Comparison of ENCODE assay signal across 17 mouse cellular contexts in the genomic region with DNA sequence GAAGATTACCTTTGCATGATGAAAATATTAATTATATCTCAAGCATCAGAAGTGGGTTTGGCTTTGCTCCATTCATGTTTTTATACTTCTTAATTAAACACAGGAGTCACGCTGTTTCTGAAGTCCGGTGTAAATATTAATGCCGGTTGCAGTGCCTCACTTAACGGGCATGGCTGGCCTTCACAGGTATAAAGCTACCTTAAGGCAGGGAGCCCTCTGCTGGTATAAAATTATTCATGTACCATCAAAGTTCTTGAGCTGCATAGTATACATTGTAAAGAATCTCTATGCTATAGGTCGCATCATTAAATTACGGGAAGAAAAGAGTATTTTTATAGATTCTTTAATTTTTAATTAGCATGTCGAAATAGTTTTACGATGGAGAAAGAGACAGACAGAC.
A peak's percentile ranks its signal among the peaks of the same experiment; 100 is the strongest.
DNase-seq lines count a peak whose midpoint lies in the region; ATAC-seq and TF ChIP-seq lines count a peak whose summit lies in the region.
"Had no signal": no experiment of that assay in that cellular context is flagged by ENCODE, and none has a peak within 500 bp of the region (broad histone marks: within the 10 kb centered on the region; RNA-seq: fewer than 3 reads in every experiment).

No protein-coding gene starts in this region.

- H3K9ac ChIP-seq in embryonic facial prominence, embryonic 11.5 days (replicated peaks; ENCODE audit: low read length) = no peak overlapping the region
- no peak overlapping the region for H3K9ac ChIP-seq in limb, embryonic 13.5 days
- H3K9ac ChIP-seq in midbrain, embryonic 16.5 days (ENCODE audit: low read depth, low read length) = no peak overlapping the region
- H3K9ac ChIP-seq in intestine, embryonic 16.5 days (ENCODE audit: low read depth, low read length) = no peak overlapping the region
- H3K9ac ChIP-seq: embryonic facial prominence, embryonic 13.5 days had no signal

- no peaks in the 10 kb centered on the region for H3K27me3 ChIP-seq in embryonic facial prominence, embryonic 11.5 days (ENCODE audit: control insufficient read depth, insufficient read depth, low read length)
- no peaks in the 10 kb centered on the region for H3K27me3 ChIP-seq in embryonic facial prominence, embryonic 10.5 days (replicated peaks; ENCODE audit: low read depth, poor library complexity, severe bottlenecking)
- no peaks in the 10 kb centered on the region for H3K27me3 ChIP-seq in limb, embryonic 13.5 days
- no peaks in the 10 kb centered on the region for H3K27me3 ChIP-seq in limb, embryonic 10.5 days (ENCODE audit: low read depth, poor library complexity, severe bottlenecking)
- no peaks in the 10 kb centered on the region for H3K27me3 ChIP-seq in midbrain, embryonic 16.5 days (ENCODE audit: control insufficient read depth, insufficient read depth, low read depth, low read length)
- no peaks in the 10 kb centered on the region for H3K27me3 ChIP-seq in intestine, embryonic 16.5 days (replicated peaks; ENCODE audit: control insufficient read depth, insufficient read depth, low read length)
- H3K27me3 ChIP-seq: embryonic facial prominence, embryonic 13.5 days had no signal

- no peaks in the 10 kb centered on the region for H3K4me1 ChIP-seq in embryonic facial prominence, embryonic 11.5 days (ENCODE audit: control insufficient read depth, insufficient read depth, low read length)
- H3K4me1 ChIP-seq in embryonic facial prominence, embryonic 10.5 days = no peaks in the 10 kb centered on the region
- no peaks in the 10 kb centered on the region for H3K4me1 ChIP-seq in limb, embryonic 13.5 days
- H3K4me1 ChIP-seq in limb, embryonic 10.5 days = no peaks in the 10 kb centered on the region
- no peaks in the 10 kb centered on the region; the same call in 1 of the 2 replicates for H3K4me1 ChIP-seq in midbrain, embryonic 16.5 days (ENCODE audit: control insufficient read depth, insufficient read depth, low read length)
- no peaks in the 10 kb centered on the region for H3K4me1 ChIP-seq in intestine, embryonic 16.5 days (ENCODE audit: control insufficient read depth, insufficient read depth, low read length)
- H3K4me1 ChIP-seq: embryonic facial prominence, embryonic 13.5 days; forebrain, embryonic 10.5 days had no signal

- 75% methylated on average over 8 of the region's 8 CpGs for WGBS in embryonic facial prominence, embryonic 11.5 days
- 81% methylated on average over 8 of the region's 8 CpGs for WGBS in embryonic facial prominence, embryonic 10.5 days
- 45% methylated on average over 8 of the region's 8 CpGs for WGBS in limb, embryonic 13.5 days
- 78% methylated on average over 8 of the region's 8 CpGs for WGBS in limb, embryonic 10.5 days
- 71% methylated on average over 8 of the region's 8 CpGs for WGBS in midbrain, embryonic 16.5 days
- WGBS in intestine, embryonic 16.5 days = 67% methylated on average over 8 of the region's 8 CpGs

- no peak for TF ChIP-seq POLR2A in brain, embryonic 14.5 days (IDR thresholded peaks at IDR 0.05; ENCODE audit: borderline replicate concordance, extremely low read depth, insufficient read depth, insufficient read length, poor library complexity, severe bottlenecking)

- H3K36me3 ChIP-seq in embryonic facial prominence, embryonic 11.5 days (replicated peaks; ENCODE audit: control insufficient read depth, insufficient read depth, low read depth, low read length) = no peaks in the 10 kb centered on the region
- no peaks in the 10 kb centered on the region for H3K36me3 ChIP-seq in embryonic facial prominence, embryonic 10.5 days (replicated peaks)
- no peaks in the 10 kb centered on the region for H3K36me3 ChIP-seq in limb, embryonic 13.5 days
- no peaks in the 10 kb centered on the region for H3K36me3 ChIP-seq in limb, embryonic 10.5 days
- no peaks in the 10 kb centered on the region for H3K36me3 ChIP-seq in midbrain, embryonic 16.5 days (ENCODE audit: control insufficient read depth, insufficient read depth, low read length)
- no peaks in the 10 kb centered on the region for H3K36me3 ChIP-seq in intestine, embryonic 16.5 days (ENCODE audit: control insufficient read depth, insufficient read depth, low read length)
- H3K36me3 ChIP-seq: embryonic facial prominence, embryonic 13.5 days; forebrain, embryonic 10.5 days had no signal

- H3K4me2 ChIP-seq in embryonic facial prominence, embryonic 11.5 days (ENCODE audit: low read depth, low read length) = no peak overlapping the region
- peak overlapping the region; percentile 38 for H3K4me2 ChIP-seq in limb, embryonic 13.5 days (replicated peaks)
- peak overlapping the region; percentile 17; the same call in 1 of the 2 replicates for H3K4me2 ChIP-seq in midbrain, embryonic 16.5 days (ENCODE audit: low read length)
- H3K4me2 ChIP-seq in intestine, embryonic 16.5 days (ENCODE audit: low read depth, low read length) = no peak overlapping the region
- H3K4me2 ChIP-seq: embryonic facial prominence, embryonic 13.5 days; liver, embryonic 11.5 days had no signal

- TF ChIP-seq CTCF in brain, embryonic 14.5 days (IDR thresholded peaks at IDR 0.05; ENCODE audit: borderline replicate concordance, extremely low read depth, insufficient read depth, insufficient read length) = peak; percentile 22; the same call in 1 of the 2 replicates

- no peaks in the 10 kb centered on the region for H3K9me3 ChIP-seq in embryonic facial prominence, embryonic 11.5 days (replicated peaks; ENCODE audit: control insufficient read depth, low read length)
- no peaks in the 10 kb centered on the region for H3K9me3 ChIP-seq in embryonic facial prominence, embryonic 10.5 days
- H3K9me3 ChIP-seq in limb, embryonic 13.5 days = no peaks in the 10 kb centered on the region
- no peaks in the 10 kb centered on the region for H3K9me3 ChIP-seq in limb, embryonic 10.5 days (replicated peaks)
- no peaks in the 10 kb centered on the region for H3K9me3 ChIP-seq in midbrain, embryonic 16.5 days (replicated peaks; ENCODE audit: control insufficient read depth, low read length, poor library complexity, severe bottlenecking)
- no peaks in the 10 kb centered on the region for H3K9me3 ChIP-seq in intestine, embryonic 16.5 days (ENCODE audit: control insufficient read depth, low read length)
- H3K9me3 ChIP-seq: embryonic facial prominence, embryonic 13.5 days; forebrain, embryonic 10.5 days had no signal

- ATAC-seq in embryonic facial prominence, embryonic 11.5 days (replicated peaks; ENCODE audit: insufficient number of reproducible peaks, low FRiP score, low TSS enrichment, low read depth) = no peak
- ATAC-seq in limb, embryonic 13.5 days (ENCODE audit: low FRiP score, low read depth) = peak; percentile 54; the same call in 1 of the 2 replicates
- peak; percentile 90 for ATAC-seq in midbrain, embryonic 16.5 days
- ATAC-seq in intestine, embryonic 16.5 days = no peak
- ATAC-seq: inflammation-experienced regulatory T-cells, adult 6 months had no signal

- H3K4me3 ChIP-seq in embryonic facial prominence, embryonic 11.5 days (ENCODE audit: low read depth, low read length) = no peak overlapping the region
- no peak overlapping the region for H3K4me3 ChIP-seq in embryonic facial prominence, embryonic 10.5 days
- no peak overlapping the region for H3K4me3 ChIP-seq in limb, embryonic 13.5 days
- H3K4me3 ChIP-seq in limb, embryonic 10.5 days = no peak overlapping the region
- H3K4me3 ChIP-seq in midbrain, embryonic 16.5 days (ENCODE audit: low read depth, low read length) = no peak overlapping the region
- H3K4me3 ChIP-seq in intestine, embryonic 16.5 days (ENCODE audit: low read length) = no peak overlapping the region
- H3K4me3 ChIP-seq: embryonic facial prominence, embryonic 13.5 days; forebrain, embryonic 10.5 days had no signal

- DNase-seq in embryonic facial prominence, embryonic 11.5 days (ENCODE audit: low spot score) = peak; percentile 35
- no peak for DNase-seq in embryonic facial prominence, embryonic 10.5 days (ENCODE audit: low spot score)
- no peak for DNase-seq in limb, embryonic 10.5 days (ENCODE audit: low spot score)
- peak; percentile 60 for DNase-seq in brain, embryonic 14.5 days (ENCODE audit: low read depth)
- DNase-seq in kidney, postnatal 25 days = no peak
- DNase-seq: adrenal gland, adult 8-10 months; B cell, adult 2 months; cerebellum, adult 9-10 months; heart, adult 18-20 months; right cerebral cortex, postnatal 25 days had no signal

- no peak overlapping the region for H3K27ac ChIP-seq in embryonic facial prominence, embryonic 11.5 days (replicated peaks; ENCODE audit: low read depth, low read length)
- H3K27ac ChIP-seq in embryonic facial prominence, embryonic 10.5 days (replicated peaks) = no peak overlapping the region
- H3K27ac ChIP-seq in limb, embryonic 13.5 days = no peak overlapping the region
- H3K27ac ChIP-seq in limb, embryonic 10.5 days = no peak overlapping the region
- H3K27ac ChIP-seq in midbrain, embryonic 16.5 days (ENCODE audit: low read length) = no peak overlapping the region
- no peak overlapping the region for H3K27ac ChIP-seq in intestine, embryonic 16.5 days (ENCODE audit: low read length)
- H3K27ac ChIP-seq: embryonic facial prominence, embryonic 13.5 days; forebrain, embryonic 10.5 days had no signal

Comparison
In these comparisons a context has a peak if more than half of its experiments do, and no peak if none do; other contexts are left out.
1. DNase-seq: peak in embryonic facial prominence, embryonic 11.5 days (single experiment) and brain, embryonic 14.5 days (single experiment); none in embryonic facial prominence, embryonic 10.5 days (single experiment), limb, embryonic 10.5 days (single experiment) and kidney, postnatal 25 days (0 of 2).
2. ATAC-seq: peak in limb, embryonic 13.5 days (single experiment) and midbrain, embryonic 16.5 days (single experiment); none in embryonic facial prominence, embryonic 11.5 days (single experiment) and intestine, embryonic 16.5 days (single experiment).
3. H3K4me2 ChIP-seq: peak in limb, embryonic 13.5 days (single experiment) and midbrain, embryonic 16.5 days (single experiment); none in embryonic facial prominence, embryonic 11.5 days (single experiment) and intestine, embryonic 16.5 days (single experiment).